Mouse (Mus musculus) heart, embryonic 11.5 days (tissue): Measurements from ENCODE around the gene Dgki. TPM values are rescaled to one million over a fixed set of nuclear protein-coding genes. Genes with fewer than 3 reads are reported as not detected.
A peak's percentile ranks its signal among the peaks of the same experiment; 100 is the strongest.

ENCODE experiments used
- ATAC-seq: fragments of 200-750 bp; cut with Nextera tagmentation; replicated peaks from 2 replicates; pipeline ENCODE4 v1.8.0; 2017; ENCODE audit warnings: moderate library complexity; ENCODE audit not compliant: insufficient number of reproducible peaks, low FRiP score, low TSS enrichment
- H3K27ac ChIP-seq: fragments of 300-500 bp; sonication (generic); 2 replicates; pipeline ENCODE4 v1.5.1; 2014; ENCODE audit warnings: mild to moderate bottlenecking, low read depth, low read length
- H3K27me3 ChIP-seq: fragments of 300-500 bp; sonication (generic); 2 replicates; pipeline ENCODE4 v1.6.1; 2014; ENCODE audit warnings: mild to moderate bottlenecking, low read length, mixed read lengths; ENCODE audit not compliant: control insufficient read depth, insufficient read depth
- H3K36me3 ChIP-seq: fragments of 300-500 bp; sonication (generic); 2 replicates; pipeline ENCODE4 v1.6.1; 2014; ENCODE audit warnings: mild to moderate bottlenecking, low read length, moderate library complexity, mixed read lengths; ENCODE audit not compliant: control insufficient read depth, insufficient read depth
- H3K4me1 ChIP-seq: fragments of 300-500 bp; sonication (generic); 2 replicates; pipeline ENCODE4 v1.6.1; 2014; ENCODE audit warnings: low read length; ENCODE audit not compliant: control insufficient read depth, insufficient read depth
- H3K4me2 ChIP-seq: fragments of 300-500 bp; sonication (generic); 2 replicates; pipeline ENCODE4 v1.6.1; 2014; ENCODE audit warnings: mild to moderate bottlenecking, moderate library complexity
- H3K4me3 ChIP-seq: fragments of 300-500 bp; sonication (generic); 2 replicates; pipeline ENCODE4 v1.5.1; 2014; ENCODE audit warnings: low read depth, low read length
- H3K9ac ChIP-seq: fragments of 300-500 bp; sonication (generic); 2 replicates; pipeline ENCODE4 v1.6.1; 2014; ENCODE audit warnings: mild to moderate bottlenecking, low read depth, low read length, moderate library complexity
- H3K9me3 ChIP-seq: fragments of 300-500 bp; sonication (generic); replicated peaks from 2 replicates; pipeline ENCODE4 v1.6.1; 2016; ENCODE audit warnings: low read length; ENCODE audit not compliant: control insufficient read depth
- WGBS: fragments of 180-500 bp; shearing (Covaris S2); extraction: QIAGEN DNeasy Blood & Tissue Kit; methylation state at CpG from one replicate; pipeline ENCODE4 v1.1.7; 2014; ENCODE audit not compliant: insufficient replicate concordance; 5-methylcytosine and 5-hydroxymethylcytosine counted together
- polyA plus RNA-seq: library from polyadenylated mRNA; unstranded; fragments of >200 nt; fragmentation: Nextera tagmentation; extraction: Ambion mirVana; gene quantifications from 2 replicates; pipeline ENCODE4 v1.2.1, GENCODE M21; 2014

Dgki gene
- polyA plus RNA-seq, 1 experiment from 2014 or later: 1.0 TPM

DNA sequence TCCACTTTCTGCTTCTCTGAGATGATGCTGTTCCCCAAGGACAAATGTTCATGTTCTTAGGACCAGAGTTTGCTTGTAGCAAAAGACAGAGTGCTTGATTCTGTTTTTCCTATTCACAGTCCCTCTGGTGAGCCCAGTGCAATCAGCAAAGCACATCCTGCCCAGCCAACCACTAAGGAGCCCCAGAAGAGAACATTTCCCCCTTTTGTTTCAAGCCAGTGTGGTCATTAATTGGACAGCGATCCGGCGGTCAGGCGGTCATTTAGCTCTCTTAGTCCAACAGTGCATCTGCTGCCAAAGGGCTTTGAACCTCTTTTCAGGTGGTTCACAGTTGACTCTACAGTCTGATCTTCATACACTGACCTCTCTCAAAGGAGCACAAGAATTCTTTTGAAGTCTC, 10.6 kb upstream of the Dgki start:
- Histone ChIP-seq H3K4me1 (no peaks in the 10 kb centered on the region), H3K4me2 (no peak overlapping the region), H3K9me3 (no peaks in the 10 kb centered on the region), H3K27ac (no peak overlapping the region), H3K4me3 (no peak overlapping the region), H3K9ac (no peak overlapping the region), H3K36me3 (no peaks in the 10 kb centered on the region), H3K27me3 (no peaks in the 10 kb centered on the region)
- no peak for ATAC-seq
- WGBS: 78% methylated on average over 4 of the region's 4 CpGs

DNA sequence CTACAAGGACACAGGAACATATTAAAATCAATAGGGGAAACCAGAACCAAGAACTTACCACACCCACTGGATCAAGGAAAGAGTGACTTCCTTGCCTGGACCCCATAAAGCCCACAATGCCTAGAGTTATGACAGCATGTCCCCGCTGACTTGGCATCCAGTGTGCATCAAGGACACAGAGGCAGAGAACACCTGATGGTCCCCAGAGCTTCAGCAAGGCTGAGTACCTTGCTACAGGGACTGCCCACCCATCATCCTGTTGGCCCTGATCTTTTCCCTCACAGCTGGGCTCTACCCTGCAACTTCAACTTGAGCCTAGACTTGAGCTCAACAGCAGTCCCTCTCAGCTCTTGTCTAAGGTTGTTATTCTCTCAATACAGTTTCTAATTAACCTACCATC, 6.6 kb upstream of the Dgki start:
- Histone ChIP-seq H3K9me3 (no peaks in the 10 kb centered on the region), H3K4me3 (no peak overlapping the region), H3K4me1 (no peaks in the 10 kb centered on the region), H3K36me3 (no peaks in the 10 kb centered on the region), H3K4me2 (no peak overlapping the region), H3K27ac (no peak overlapping the region), H3K9ac (no peak overlapping the region), H3K27me3 (peaks cover 4% of the 10 kb centered on the region)
- no peak for ATAC-seq
- WGBS: 50% methylated on average over 1 of the region's 1 CpGs

DNA sequence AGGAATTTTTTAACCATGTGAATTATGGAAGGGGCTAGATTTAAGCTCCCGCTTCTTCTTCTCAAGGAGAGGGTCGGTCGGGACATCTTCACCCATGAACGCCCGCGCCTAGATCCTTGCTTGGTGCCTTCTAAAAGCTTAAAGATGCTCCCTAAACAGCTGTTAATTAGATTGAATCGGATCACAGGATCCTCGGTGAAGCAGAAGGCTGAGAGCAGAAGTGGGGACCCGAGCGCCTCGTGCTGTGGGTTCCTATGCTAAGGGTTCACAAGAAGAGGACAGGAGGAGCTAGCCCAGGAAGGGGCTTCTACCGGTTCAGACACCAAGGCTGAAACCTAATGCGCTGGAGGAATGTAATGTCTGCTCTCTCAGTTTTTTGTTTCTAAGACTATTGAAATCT, 508 bp upstream of the Dgki start:
- Histone ChIP-seq H3K4me3 (peak overlapping the region; percentile 71; the same call in 1 of the 2 replicates), H3K4me1 (0 out of 2 replicates have a peak, but pooled peaks cover 2% of the 10 kb centered on the region), H3K9me3 (no peaks in the 10 kb centered on the region), H3K9ac (no peak overlapping the region), H3K36me3 (no peaks in the 10 kb centered on the region), H3K4me2 (peak overlapping the region; percentile 98), H3K27me3 (peaks cover 43% of the 10 kb centered on the region), H3K27ac (no peak overlapping the region)
- 11% methylated on average over 13 of the region's 13 CpGs for WGBS
- ATAC-seq: no peak

DNA sequence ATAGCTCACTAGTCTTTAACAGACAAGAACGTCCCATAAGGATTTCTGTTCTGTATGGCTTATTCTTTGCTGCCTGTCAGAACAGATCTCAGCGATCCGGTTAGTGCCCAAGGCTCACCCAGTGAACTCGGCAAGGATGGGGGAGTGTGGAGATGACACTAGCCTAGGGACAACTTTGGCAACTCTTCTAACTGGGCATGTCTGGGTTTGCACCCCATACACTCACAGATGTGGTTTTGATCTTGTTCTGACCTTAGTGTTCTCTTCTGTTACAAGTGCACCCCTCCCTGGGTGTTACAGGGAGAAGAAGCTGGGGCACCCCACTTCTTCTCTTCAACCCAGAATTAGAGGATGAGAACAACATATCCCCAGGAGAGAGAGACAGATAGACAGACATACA, 1.0 kb downstream of the Dgki start:
- H3K27me3 ChIP-seq: peaks cover 43% of the 10 kb centered on the region
- WGBS: 37% methylated on average over 4 of the region's 4 CpGs
- H3K9ac ChIP-seq: no peak overlapping the region
- 0 out of 2 replicates have a peak, but pooled peaks cover 2% of the 10 kb centered on the region for H3K4me1 ChIP-seq
- H3K27ac ChIP-seq: no peak overlapping the region
- H3K9me3 ChIP-seq: no peaks in the 10 kb centered on the region
- H3K4me3 ChIP-seq: peak overlapping the region; percentile 71
- no peaks in the 10 kb centered on the region for H3K36me3 ChIP-seq
- ATAC-seq: no peak
- H3K4me2 ChIP-seq: peak overlapping the region; percentile 98

DNA sequence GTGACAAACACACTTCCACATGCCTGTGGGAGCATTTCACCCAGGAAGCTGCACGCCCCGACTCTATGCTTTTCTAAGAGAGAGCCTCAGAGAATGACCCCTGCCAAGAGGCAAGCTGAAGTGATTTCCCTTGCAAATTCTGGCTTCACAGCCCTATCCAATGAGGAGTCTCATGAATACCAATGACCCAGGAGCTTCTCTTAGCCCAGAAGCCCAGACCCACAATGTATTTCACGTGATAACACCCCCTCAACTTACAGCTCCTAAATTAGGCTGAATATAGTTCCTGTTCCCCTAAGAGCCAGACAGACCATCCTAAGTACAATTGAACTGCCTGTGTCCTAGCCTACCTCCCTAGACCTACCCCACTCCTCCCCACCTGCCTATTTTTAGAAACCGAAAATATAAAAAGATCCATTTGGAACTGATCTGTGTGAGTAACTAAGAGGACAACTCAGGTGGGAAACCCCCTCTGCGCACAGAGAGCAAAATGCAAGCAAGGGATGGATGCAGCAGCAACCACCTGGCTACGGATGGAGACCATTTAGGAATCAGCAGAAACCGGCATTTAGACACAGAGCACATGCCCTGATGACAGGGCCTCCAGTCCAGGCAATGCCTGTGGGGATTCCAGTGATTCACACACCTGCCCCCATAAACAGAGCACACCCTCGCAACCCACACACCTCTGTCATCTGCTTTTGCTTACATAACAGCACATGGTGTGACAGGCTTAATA, 2.1 kb downstream of the Dgki start:
- Histone ChIP-seq H3K4me2 (no peak overlapping the region), H3K36me3 (no peaks in the 10 kb centered on the region), H3K9ac (no peak overlapping the region), H3K27me3 (peaks cover 43% of the 10 kb centered on the region), H3K4me1 (0 out of 2 replicates have a peak, but pooled peaks cover 2% of the 10 kb centered on the region), H3K27ac (no peak overlapping the region), H3K9me3 (no peaks in the 10 kb centered on the region), H3K4me3 (no peak overlapping the region)
- no peak for ATAC-seq
- 54% methylated on average over 8 of the region's 8 CpGs for WGBS

DNA sequence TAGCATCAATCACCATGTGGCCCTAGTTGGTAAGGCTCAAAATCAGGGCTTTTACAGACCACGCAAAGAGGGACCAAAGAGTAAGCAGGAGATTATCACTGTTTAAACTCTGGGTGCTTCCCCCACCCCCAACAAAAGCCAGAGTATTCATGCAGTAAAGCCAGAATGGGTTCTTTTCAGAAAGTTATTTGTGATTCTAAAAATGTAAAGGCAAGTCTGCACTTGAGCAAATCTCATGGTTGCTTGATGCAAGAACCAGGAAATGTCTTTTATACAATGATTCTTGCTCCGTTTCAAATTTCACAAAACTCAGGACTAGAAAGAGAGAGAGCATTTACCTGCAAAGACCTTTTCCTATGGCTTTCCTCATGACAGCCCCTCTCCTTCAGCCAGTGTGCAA, 7.9 kb downstream of the Dgki start:
- Histone ChIP-seq H3K36me3 (no peaks in the 10 kb centered on the region), H3K27me3 (0 out of 2 replicates have a peak, but pooled peaks cover 3% of the 10 kb centered on the region), H3K9ac (no peak overlapping the region), H3K4me2 (no peak overlapping the region), H3K27ac (no peak overlapping the region), H3K9me3 (no peaks in the 10 kb centered on the region), H3K4me3 (no peak overlapping the region), H3K4me1 (peaks cover 3% of the 10 kb centered on the region; the same call in 1 of the 2 replicates)
- ATAC-seq: no peak
- WGBS: 83% methylated on average over 2 of the region's 2 CpGs

DNA sequence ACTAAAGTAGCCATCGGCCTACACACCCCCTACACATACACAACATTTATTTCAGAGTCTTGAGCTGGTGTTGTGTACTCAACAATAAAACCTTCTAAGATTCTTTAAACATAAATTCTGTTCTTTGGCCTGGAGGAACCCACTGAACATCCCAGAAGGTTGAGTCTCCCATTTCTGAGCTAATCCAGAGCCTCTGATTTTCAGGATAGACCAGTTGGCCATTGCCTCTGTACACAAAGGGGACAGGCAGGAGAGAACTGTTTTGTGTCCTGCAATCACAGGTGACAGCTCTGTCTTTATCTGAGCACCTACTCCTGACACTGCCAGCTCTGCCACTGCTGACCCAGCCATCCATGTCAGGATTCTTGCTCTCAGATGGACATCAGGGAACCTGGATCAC, 8.8 kb downstream of the Dgki start:
- no peak overlapping the region for H3K27ac ChIP-seq
- 89% methylated on average over 1 of the region's 1 CpGs for WGBS
- no peak for ATAC-seq
- H3K9me3 ChIP-seq: no peaks in the 10 kb centered on the region
- H3K36me3 ChIP-seq: no peaks in the 10 kb centered on the region
- H3K9ac ChIP-seq: no peak overlapping the region
- no peaks in the 10 kb centered on the region for H3K27me3 ChIP-seq
- no peak overlapping the region for H3K4me3 ChIP-seq
- peaks cover 3% of the 10 kb centered on the region; the same call in 1 of the 2 replicates for H3K4me1 ChIP-seq
- H3K4me2 ChIP-seq: no peak overlapping the region

DNA sequence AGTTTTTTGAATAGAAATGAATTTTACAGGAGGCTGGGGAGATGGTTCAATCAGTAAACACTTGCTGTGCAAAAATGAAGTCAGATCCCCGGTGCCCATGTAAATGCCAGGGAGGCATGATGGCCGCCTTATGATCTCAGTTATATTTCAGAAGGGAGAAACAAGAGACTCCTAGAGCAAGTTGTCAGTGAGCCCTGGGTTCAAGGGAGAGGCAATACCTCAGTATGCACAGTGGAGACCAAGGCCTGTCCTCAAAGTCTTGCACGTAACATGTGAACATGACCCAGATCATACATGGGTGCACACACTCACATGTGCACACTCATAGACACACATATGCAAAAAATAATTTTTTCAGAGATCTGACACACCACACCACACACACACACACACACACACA, 9.3 kb downstream of the Dgki start:
- Histone ChIP-seq H3K4me2 (no peak overlapping the region), H3K9ac (no peak overlapping the region), H3K4me1 (peaks cover 3% of the 10 kb centered on the region; the same call in 1 of the 2 replicates), H3K27ac (no peak overlapping the region), H3K36me3 (no peaks in the 10 kb centered on the region), H3K4me3 (no peak overlapping the region), H3K27me3 (no peaks in the 10 kb centered on the region), H3K9me3 (no peaks in the 10 kb centered on the region)
- WGBS: 94% methylated on average over 3 of the region's 3 CpGs
- ATAC-seq: no peak

DNA sequence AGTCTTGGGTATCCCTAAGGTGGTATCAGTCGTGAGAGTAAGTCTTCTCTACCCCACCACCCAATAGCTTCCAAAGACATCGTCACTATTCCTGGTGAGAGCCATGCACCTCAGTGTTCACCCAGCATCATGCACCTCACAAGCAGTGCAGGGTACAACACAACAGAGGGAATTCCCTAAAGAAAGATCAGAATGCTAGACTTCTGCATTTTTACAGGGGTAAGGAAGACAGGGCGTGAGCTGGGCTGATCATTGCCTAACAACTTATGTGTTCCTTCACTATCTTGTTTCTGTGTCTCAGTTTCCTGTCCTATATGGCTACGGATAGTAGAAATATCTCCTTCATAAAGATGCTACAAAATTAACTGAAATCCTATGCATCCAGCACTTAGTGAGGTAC, 13.8 kb downstream of the Dgki start:
- WGBS: 83% methylated on average over 4 of the region's 4 CpGs
- Histone ChIP-seq H3K4me1 (peaks cover 20% of the 10 kb centered on the region), H3K4me3 (no peak overlapping the region), H3K27ac (no peak overlapping the region), H3K4me2 (no peak overlapping the region), H3K36me3 (no peaks in the 10 kb centered on the region), H3K9ac (no peak overlapping the region), H3K27me3 (no peaks in the 10 kb centered on the region), H3K9me3 (no peaks in the 10 kb centered on the region)
- no peak for ATAC-seq
